Comparison of ENCODE assay signal across 19 mouse cellular contexts in the genomic region with DNA sequence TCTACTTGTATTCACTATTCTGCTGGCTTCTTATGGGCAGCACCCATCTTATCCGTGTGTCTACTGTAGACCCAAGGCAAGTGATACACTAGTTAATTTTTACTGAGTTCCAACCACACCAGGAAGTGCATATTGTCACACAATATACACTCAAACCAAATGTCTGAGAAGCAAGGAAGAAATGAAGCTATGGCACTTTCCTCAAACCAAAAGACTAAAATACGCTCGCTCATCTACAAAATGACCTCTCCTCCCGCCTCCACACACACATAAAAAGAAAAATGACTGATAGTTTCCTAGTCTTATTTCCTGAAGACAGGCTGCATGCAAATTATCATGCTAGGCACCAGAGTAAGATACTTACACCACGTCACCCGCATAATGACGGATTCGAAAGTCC.
"Had no signal": no experiment of that assay in that cellular context is flagged by ENCODE, and none has a peak within 500 bp of the region (broad histone marks: within the 10 kb centered on the region; RNA-seq: fewer than 3 reads in every experiment).

No protein-coding gene starts in this region.

- DNase-seq: lung, adult 18-20 months; lung, embryonic 14.5 days; lung, postnatal 10 days; lung, postnatal 4 days; midbrain, embryonic 14.5 days; retina, postnatal 1 day; right cerebral cortex, adult 18-20 months; right cerebral cortex, postnatal 25 days; right cerebral cortex, postnatal 4 days; spleen, adult 18-20 months; thymus, adult 18-20 months; thymus, postnatal 14 days; thymus, postnatal 36 days had no signal

- H3K9ac ChIP-seq: lung, embryonic 14.5 days; midbrain, embryonic 12.5 days; neural tube, embryonic 13.5 days; neural tube, embryonic 15.5 days had no signal

- H3K27ac ChIP-seq: midbrain, embryonic 10.5 days; midbrain, embryonic 12.5 days; neural tube, embryonic 13.5 days; neural tube, embryonic 15.5 days had no signal

- H3K36me3 ChIP-seq: midbrain, embryonic 10.5 days; midbrain, embryonic 12.5 days; neural tube, embryonic 13.5 days; neural tube, embryonic 15.5 days had no signal

- ATAC-seq: midbrain, embryonic 16.5 days had no signal

- H3K4me1 ChIP-seq: midbrain, embryonic 10.5 days had no signal

- H3K27me3 ChIP-seq: midbrain, embryonic 12.5 days; neural tube, embryonic 13.5 days; neural tube, embryonic 15.5 days had no signal

- H3K4me2 ChIP-seq: lung, embryonic 14.5 days; midbrain, embryonic 12.5 days; neural tube, embryonic 13.5 days; neural tube, embryonic 15.5 days had no signal

- H3K9me3 ChIP-seq: midbrain, embryonic 10.5 days; midbrain, embryonic 12.5 days; neural tube, embryonic 13.5 days; neural tube, embryonic 15.5 days had no signal

- H3K4me3 ChIP-seq: midbrain, embryonic 10.5 days; midbrain, embryonic 12.5 days; myocyte; neural tube, embryonic 13.5 days; neural tube, embryonic 15.5 days had no signal
